Mouse (Mus musculus): ENCODE data around the gene Ick. TPM values are rescaled to one million over a fixed set of nuclear protein-coding genes. Genes with fewer than 3 reads are reported as not detected.

Ick gene
- polyA plus RNA-seq, 1 experiment from 2014 or later = 46.3 TPM

DNA sequence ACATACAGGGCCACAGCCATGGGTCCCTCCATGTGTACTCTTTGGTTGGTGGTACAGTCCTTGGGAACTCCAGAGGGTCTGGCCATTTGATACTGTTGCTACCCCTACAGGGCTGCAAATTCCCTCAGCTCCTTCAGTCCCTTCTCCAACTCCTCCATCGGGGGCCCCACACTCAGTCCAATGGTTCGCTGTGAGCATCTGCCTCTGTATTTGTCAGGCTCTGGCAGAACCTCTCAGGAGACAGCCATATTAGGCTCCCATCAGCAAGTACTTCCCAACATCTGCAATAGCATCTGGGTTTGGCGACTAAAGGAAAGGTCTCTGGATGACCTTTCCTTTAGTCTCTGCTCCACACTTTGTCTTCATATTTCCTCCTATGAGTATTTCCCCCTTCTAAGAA lies 102.5 kb downstream of the Ick start:
- H3K4me1 ChIP-seq = no peaks in the 10 kb centered on the region
- no peak overlapping the region for H3K4me3 ChIP-seq
- H3K9ac ChIP-seq = no peak overlapping the region
- H3K4me2 ChIP-seq = no peak overlapping the region
- WGBS = 94% methylated on average over 3 of the region's 3 CpGs
- H3K27ac ChIP-seq = no peak overlapping the region
- no peak for ATAC-seq (replicated peaks)
- H3K9me3 ChIP-seq = no peaks in the 10 kb centered on the region
- H3K27me3 ChIP-seq (replicated peaks) = no peaks in the 10 kb centered on the region
- no peaks in the 10 kb centered on the region for H3K36me3 ChIP-seq (replicated peaks)

DNA sequence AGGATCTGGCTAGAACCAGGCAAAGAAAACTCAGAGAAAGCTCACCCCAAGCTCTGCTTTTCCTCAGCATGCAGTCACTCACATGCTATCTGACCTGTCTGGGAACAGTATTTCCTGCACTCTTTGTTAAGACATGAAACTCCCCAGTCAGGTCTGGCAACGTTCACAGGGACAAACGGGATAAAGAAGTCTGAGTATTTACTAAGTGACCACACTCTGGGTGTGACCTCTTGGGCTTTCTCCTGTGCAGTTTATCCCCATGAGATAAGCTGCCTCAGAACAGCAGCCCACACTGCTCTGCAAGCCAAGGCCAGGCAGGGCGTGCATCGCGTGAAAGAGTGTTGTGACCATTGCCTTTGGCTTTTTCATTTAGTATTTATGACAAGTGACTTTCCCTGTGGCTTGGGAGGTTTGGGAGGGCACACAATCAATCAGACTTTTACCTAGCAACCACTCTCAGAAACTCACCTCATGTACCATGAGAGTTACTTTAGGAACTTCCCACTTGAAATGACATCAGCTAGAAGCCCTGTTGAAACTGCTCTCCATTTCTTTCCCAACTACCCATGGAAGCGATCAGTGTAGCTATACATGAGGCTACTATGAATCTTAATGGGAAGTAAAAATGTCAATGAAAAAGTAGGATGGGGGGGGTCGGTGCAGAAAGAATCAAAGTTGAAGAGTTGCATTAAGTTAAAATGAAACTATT lies 103.5 kb downstream of the Ick start:
- no peaks in the 10 kb centered on the region for H3K36me3 ChIP-seq (replicated peaks)
- H3K4me1 ChIP-seq = no peaks in the 10 kb centered on the region
- H3K9ac ChIP-seq = no peak overlapping the region
- no peak for ATAC-seq (replicated peaks)
- H3K4me2 ChIP-seq = no peak overlapping the region
- no peak overlapping the region for H3K27ac ChIP-seq
- no peaks in the 10 kb centered on the region for H3K27me3 ChIP-seq (replicated peaks)
- H3K9me3 ChIP-seq = no peaks in the 10 kb centered on the region
- no peak overlapping the region for H3K4me3 ChIP-seq
- 86% methylated on average over 7 of the region's 7 CpGs for WGBS

DNA sequence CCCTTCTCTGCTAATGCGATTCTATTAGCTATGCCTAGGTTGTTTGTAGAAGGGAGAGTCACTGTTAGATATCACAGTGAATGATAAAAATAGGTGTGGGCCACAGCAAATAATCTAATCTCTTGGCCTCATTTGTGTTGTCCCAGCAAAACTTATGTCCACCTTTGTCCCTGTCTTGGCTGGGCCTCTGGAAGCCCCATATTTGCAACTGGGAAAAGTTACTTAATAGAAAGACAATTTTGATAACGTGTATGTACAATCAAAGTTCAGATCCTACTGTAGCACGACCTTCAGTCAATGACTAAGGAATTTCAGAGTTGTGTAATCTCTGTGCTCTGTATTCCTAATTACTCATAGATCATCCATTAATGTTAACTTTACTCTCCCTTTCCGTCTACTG lies 108.1 kb downstream of the Ick start:
- no peak overlapping the region for H3K4me3 ChIP-seq
- no peak overlapping the region for H3K4me2 ChIP-seq
- H3K9ac ChIP-seq = no peak overlapping the region
- 82% methylated on average over 4 of the region's 4 CpGs for WGBS
- H3K9me3 ChIP-seq = no peaks in the 10 kb centered on the region
- ATAC-seq (replicated peaks) = no peak
- H3K36me3 ChIP-seq (replicated peaks) = no peaks in the 10 kb centered on the region
- H3K27me3 ChIP-seq (replicated peaks) = no peaks in the 10 kb centered on the region
- H3K27ac ChIP-seq = no peak overlapping the region
- H3K4me1 ChIP-seq = no peaks in the 10 kb centered on the region

Other genes starting within 250 kb of the Ick start
- 58.7 and 62.0 TPM in 2 replicates for gene Elovl5, start 191.8 kb upstream of the Ick start, polyA plus RNA-seq (2015; fragmentation: Nextera tagmentation; extraction: Ambion mirVana)
- gene Gcm1, start 57.3 kb upstream of the Ick start, polyA plus RNA-seq (2015; fragmentation: Nextera tagmentation; extraction: Ambion mirVana) = not detected in 2 replicates
- 67.5 and 75.1 TPM in 2 replicates for gene Fbxo9, start 127 bp upstream of the Ick start, polyA plus RNA-seq (2015; fragmentation: Nextera tagmentation; extraction: Ambion mirVana)
- gene Gsta4, start 73.6 kb downstream of the Ick start, polyA plus RNA-seq (2015; fragmentation: Nextera tagmentation; extraction: Ambion mirVana) = 15.7 and 21.0 TPM in 2 replicates
- gene Gsta1, start 121.5 kb downstream of the Ick start, polyA plus RNA-seq (2015; fragmentation: Nextera tagmentation; extraction: Ambion mirVana) = not detected in 2 replicates
- gene Gm3776, start 147.9 kb downstream of the Ick start, polyA plus RNA-seq (2015; fragmentation: Nextera tagmentation; extraction: Ambion mirVana) = not detected in 2 replicates
- not detected in 2 replicates for gene Gm10639, start 180.7 kb downstream of the Ick start, polyA plus RNA-seq (2015; fragmentation: Nextera tagmentation; extraction: Ambion mirVana)
- not detected in 2 replicates for gene Omt2a, start 205.6 kb downstream of the Ick start, polyA plus RNA-seq (2015; fragmentation: Nextera tagmentation; extraction: Ambion mirVana)
- gene Omt2b, start 218.4 kb downstream of the Ick start, polyA plus RNA-seq (2015; fragmentation: Nextera tagmentation; extraction: Ambion mirVana) = not detected in 2 replicates
- not detected in 2 replicates for gene Gsta2, start 246.6 kb downstream of the Ick start, polyA plus RNA-seq (2015; fragmentation: Nextera tagmentation; extraction: Ambion mirVana)